Mouse (Mus musculus) limb, embryonic 15.5 days (tissue): Measurements from ENCODE around the gene Gsto2. TPM values are rescaled to one million over a fixed set of nuclear protein-coding genes. Genes with fewer than 3 reads are reported as not detected.

Source experiments
- ATAC-seq: fragments of 200-750 bp; cut with Nextera tagmentation; 2 replicates; pipeline ENCODE4 v1.8.0; 2017; ENCODE audit warnings: low read depth, moderate TSS enrichment; ENCODE audit not compliant: insufficient number of reproducible peaks, low FRiP score, low TSS enrichment
- H3K27ac ChIP-seq: fragments of 300-500 bp; sonication (generic); 2 replicates; pipeline ENCODE4 v1.5.1; 2015; ENCODE audit warnings: moderate library complexity, mild to moderate bottlenecking, inconsistent platforms
- H3K27me3 ChIP-seq: fragments of 300-500 bp; sonication (generic); 2 replicates; pipeline ENCODE4 v1.6.1; 2015; ENCODE audit warnings: inconsistent platforms
- H3K36me3 ChIP-seq: fragments of 300-500 bp; sonication (generic); 2 replicates; pipeline ENCODE4 v1.6.1; 2015; ENCODE audit warnings: inconsistent platforms
- H3K4me1 ChIP-seq: fragments of 300-500 bp; sonication (generic); 2 replicates; pipeline ENCODE4 v1.6.1; 2015; ENCODE audit warnings: inconsistent platforms
- H3K4me2 ChIP-seq: fragments of 300-500 bp; sonication (generic); 2 replicates; pipeline ENCODE4 v1.6.1; 2015; ENCODE audit warnings: mild to moderate bottlenecking, inconsistent platforms
- H3K4me3 ChIP-seq: fragments of 300-500 bp; sonication (generic); 2 replicates; pipeline ENCODE4 v1.5.1; 2015; ENCODE audit warnings: mild to moderate bottlenecking, inconsistent platforms
- H3K9ac ChIP-seq: fragments of 300-500 bp; sonication (generic); 2 replicates; pipeline ENCODE4 v1.6.1; 2015; ENCODE audit warnings: inconsistent platforms
- H3K9me3 ChIP-seq: fragments of 300-500 bp; sonication (generic); 2 replicates; pipeline ENCODE4 v1.6.1; 2016; ENCODE audit warnings: inconsistent platforms
- WGBS: fragments of 180-500 bp; shearing (Covaris S2); methylation state at CpG from one replicate; pipeline ENCODE4 v1.1.7; 2015; 5-methylcytosine and 5-hydroxymethylcytosine counted together
- polyA plus RNA-seq: library from polyadenylated mRNA; unstranded; fragments of >200 nt; fragmentation: Nextera tagmentation; extraction: Ambion mirVana; gene quantifications from 2 replicates; pipeline ENCODE4 v1.2.1, GENCODE M21; 2015

Gene Gsto2
- polyA plus RNA-seq, 1 experiment from 2014 or later, result 1.1 TPM

DNA sequence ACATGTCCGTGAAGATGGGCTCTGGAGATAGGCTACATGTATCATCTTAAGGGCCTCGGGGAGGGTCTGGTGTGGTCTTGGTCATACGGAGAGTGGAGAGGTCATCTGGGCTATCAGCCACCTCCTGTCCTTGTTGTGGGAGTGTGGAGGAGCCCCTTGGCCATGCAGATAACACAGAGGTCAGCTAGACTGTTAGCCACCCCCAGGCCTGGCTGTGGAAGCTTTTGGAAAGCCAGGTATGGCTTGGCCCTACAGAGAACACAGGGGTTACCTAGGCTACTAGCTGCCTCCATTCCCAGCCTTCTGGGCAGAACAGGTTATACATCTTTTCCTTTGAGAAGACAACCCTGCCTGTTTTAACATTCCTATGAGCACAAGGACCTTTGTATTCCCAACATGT lies 2.8 kb upstream of the Gsto2 start:
- Histone ChIP-seq H3K36me3 (peaks cover 38% of the 10 kb centered on the region), H3K4me2 (no peak overlapping the region), H3K4me1 (peaks cover 2% of the 10 kb centered on the region; the same call in 1 of the 2 replicates), H3K9ac (no peak overlapping the region), H3K27me3 (no peaks in the 10 kb centered on the region), H3K9me3 (no peaks in the 10 kb centered on the region), H3K27ac (no peak overlapping the region), H3K4me3 (no peak overlapping the region)
- WGBS, result 94% methylated on average over 3 of the region's 3 CpGs
- no peak for ATAC-seq

- 94% methylated on average over 9 of the region's 9 CpGs for WGBS
- no peak for ATAC-seq
- peaks cover 29% of the 10 kb centered on the region for H3K36me3 ChIP-seq
Observed at GRCm38 (mm10) chr19:47864051-47864450, 1.3 kb upstream of the Gsto2 start.

DNA sequence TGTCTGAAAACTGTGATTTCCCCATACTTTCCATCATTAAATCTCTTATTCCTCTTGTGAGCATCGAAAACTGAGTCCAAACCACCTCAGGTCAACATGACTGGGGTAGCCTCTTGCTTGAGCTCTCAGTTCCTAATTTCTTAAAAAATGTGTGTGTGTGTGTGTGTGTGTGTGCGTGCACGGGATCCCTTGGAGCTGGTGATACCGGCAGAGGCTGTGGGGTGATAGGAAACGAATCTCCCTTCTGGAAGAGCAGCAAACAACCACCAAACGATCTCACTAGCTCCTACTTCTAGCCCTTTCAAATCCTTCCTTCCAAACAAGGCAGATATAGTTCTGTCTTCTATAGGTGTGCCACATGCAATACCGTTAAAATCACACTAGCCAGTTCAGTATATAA lies 613 bp upstream of the Gsto2 start:
- Histone ChIP-seq H3K9ac (no peak overlapping the region), H3K4me1 (peaks cover 3% of the 10 kb centered on the region; the same call in 1 of the 2 replicates), H3K4me3 (peak overlapping the region; percentile 75), H3K9me3 (no peaks in the 10 kb centered on the region), H3K27me3 (no peaks in the 10 kb centered on the region), H3K27ac (no peak overlapping the region), H3K36me3 (peaks cover 22% of the 10 kb centered on the region), H3K4me2 (peak overlapping the region; percentile 87)
- 86% methylated on average over 7 of the region's 7 CpGs for WGBS
- ATAC-seq, result no peak

More at GRCm38 (mm10) chr19:47864051-47864450, 1.3 kb upstream of the Gsto2 start:
- Histone ChIP-seq H3K4me3 (no peak overlapping the region), H3K4me2 (no peak overlapping the region), H3K9me3 (no peaks in the 10 kb centered on the region), H3K9ac (no peak overlapping the region), H3K27ac (no peak overlapping the region), H3K4me1 (peaks cover 2% of the 10 kb centered on the region; the same call in 1 of the 2 replicates), H3K27me3 (no peaks in the 10 kb centered on the region)

DNA sequence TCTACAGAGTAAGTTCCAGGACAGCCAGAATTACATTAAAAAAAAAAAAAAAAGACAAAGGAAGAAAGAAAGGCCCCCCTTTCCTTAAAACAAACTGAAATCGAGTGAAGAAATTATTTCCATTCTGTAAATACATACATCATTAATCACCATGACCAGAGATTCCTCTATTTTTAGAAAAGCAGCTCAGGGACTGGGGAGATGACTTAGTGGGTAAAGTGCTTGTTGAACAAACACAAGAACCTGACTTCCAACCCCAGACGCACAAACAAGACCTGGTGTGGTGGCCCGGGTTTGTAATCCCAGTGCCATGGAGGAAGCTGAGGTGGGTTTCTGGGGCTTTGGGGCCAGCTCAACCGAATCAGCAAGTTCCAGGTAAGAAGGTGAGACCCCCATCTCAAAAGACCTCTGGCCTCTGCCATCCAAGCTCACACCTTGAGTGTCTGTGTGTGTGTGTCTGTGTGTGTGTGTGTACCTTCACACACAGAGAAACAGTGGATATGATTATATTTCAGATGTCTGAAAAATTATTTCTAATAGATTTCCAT lies 2.4 kb downstream of the Gsto2 start:
- no peak overlapping the region for H3K4me3 ChIP-seq
- H3K27ac ChIP-seq, result no peak overlapping the region
- H3K36me3 ChIP-seq, result peaks cover 11% of the 10 kb centered on the region
- peaks cover 6% of the 10 kb centered on the region; the same call in 1 of the 2 replicates for H3K4me1 ChIP-seq
- H3K4me2 ChIP-seq, result no peak overlapping the region
- WGBS, result 67% methylated on average over 4 of the region's 4 CpGs
- no peak for ATAC-seq
- no peaks in the 10 kb centered on the region for H3K9me3 ChIP-seq
- H3K27me3 ChIP-seq, result no peaks in the 10 kb centered on the region
- no peak overlapping the region for H3K9ac ChIP-seq

GRCm38 (mm10) chr19:47868951-47869350 lies 3.6 kb downstream of the Gsto2 start:
- ATAC-seq, result no peak
- Histone ChIP-seq H3K36me3 (peaks cover 7% of the 10 kb centered on the region; the same call in 1 of the 2 replicates), H3K9ac (no peak overlapping the region), H3K4me3 (no peak overlapping the region), H3K4me1 (peaks cover 6% of the 10 kb centered on the region; the same call in 1 of the 2 replicates), H3K9me3 (no peaks in the 10 kb centered on the region), H3K27ac (no peak overlapping the region), H3K4me2 (no peak overlapping the region), H3K27me3 (no peaks in the 10 kb centered on the region)
- 31% methylated on average over 4 of the region's 4 CpGs for WGBS

DNA sequence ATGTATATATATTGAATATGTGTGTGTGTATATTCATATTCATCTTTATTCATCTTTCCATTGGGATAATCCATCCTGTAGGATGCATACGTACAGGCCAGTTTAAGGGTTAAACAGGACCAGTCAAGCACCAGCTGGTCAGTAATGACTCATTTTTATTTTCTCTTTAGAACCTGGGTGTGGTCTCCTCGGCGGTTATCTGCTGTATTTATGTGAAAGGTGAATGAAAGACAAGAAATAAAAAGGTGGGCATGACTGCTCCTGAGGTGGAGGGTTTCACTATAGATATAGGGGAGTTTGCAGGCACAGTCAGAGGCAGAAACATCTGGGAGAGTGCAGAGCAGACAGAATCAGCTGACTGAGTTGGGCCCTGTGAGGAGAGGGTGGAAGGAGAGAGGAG lies 4.2 kb downstream of the Gsto2 start:
- Histone ChIP-seq H3K27me3 (no peaks in the 10 kb centered on the region), H3K4me2 (no peak overlapping the region), H3K9ac (no peak overlapping the region), H3K36me3 (0 out of 2 replicates have a peak, but pooled peaks cover 1% of the 10 kb centered on the region), H3K9me3 (no peaks in the 10 kb centered on the region), H3K4me3 (no peak overlapping the region), H3K4me1 (peaks cover 6% of the 10 kb centered on the region; the same call in 1 of the 2 replicates), H3K27ac (no peak overlapping the region)
- ATAC-seq, result no peak
- 37% methylated on average over 3 of the region's 3 CpGs for WGBS

- no peak overlapping the region for H3K4me2 ChIP-seq
- no peak overlapping the region for H3K9ac ChIP-seq
- ATAC-seq, result no peak
- no peaks in the 10 kb centered on the region for H3K36me3 ChIP-seq
- no peaks in the 10 kb centered on the region for H3K27me3 ChIP-seq
- no peak overlapping the region for H3K27ac ChIP-seq
- no peaks in the 10 kb centered on the region for H3K9me3 ChIP-seq
- H3K4me3 ChIP-seq, result no peak overlapping the region
- 69% methylated on average over 7 of the region's 7 CpGs for WGBS
- H3K4me1 ChIP-seq, result peaks cover 6% of the 10 kb centered on the region; the same call in 1 of the 2 replicates
Observed at GRCm38 (mm10) chr19:47870102-47870666, 4.8 kb downstream of the Gsto2 start.

DNA sequence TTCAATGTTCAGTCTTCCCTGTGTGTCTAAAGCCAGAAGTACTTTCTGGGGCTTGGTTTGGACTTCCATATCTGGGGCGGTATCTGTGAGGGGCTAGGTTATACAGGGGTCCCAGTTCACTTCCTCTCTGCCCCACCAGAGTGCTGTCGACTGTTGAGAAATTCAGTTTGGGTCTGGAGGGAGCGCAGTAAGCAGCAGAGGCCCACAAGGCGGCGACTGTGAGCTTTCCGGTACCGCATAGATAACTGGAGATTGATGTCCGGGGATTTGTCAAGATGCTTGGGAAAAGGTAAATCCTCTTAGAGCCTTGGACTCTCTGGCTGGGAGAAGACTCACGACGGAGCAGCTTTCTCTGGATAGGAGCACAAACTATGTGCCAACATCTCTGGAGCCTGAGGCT lies 6.2 kb downstream of the Gsto2 start:
- Histone ChIP-seq H3K4me1 (0 out of 2 replicates have a peak, but pooled peaks cover 4% of the 10 kb centered on the region), H3K9ac (no peak overlapping the region), H3K27ac (no peak overlapping the region), H3K4me3 (no peak overlapping the region), H3K4me2 (no peak overlapping the region), H3K27me3 (no peaks in the 10 kb centered on the region), H3K36me3 (no peaks in the 10 kb centered on the region), H3K9me3 (no peaks in the 10 kb centered on the region)
- no peak for ATAC-seq
- 39% methylated on average over 10 of the region's 10 CpGs for WGBS

- Histone ChIP-seq H3K4me2 (no peak overlapping the region), H3K27me3 (no peaks in the 10 kb centered on the region), H3K9ac (no peak overlapping the region), H3K36me3 (no peaks in the 10 kb centered on the region), H3K4me1 (no peaks in the 10 kb centered on the region), H3K27ac (no peak overlapping the region), H3K9me3 (no peaks in the 10 kb centered on the region), H3K4me3 (no peak overlapping the region)
- no peak for ATAC-seq
- WGBS, result 75% methylated on average over 15 of the region's 15 CpGs
Observed at GRCm38 (mm10) chr19:47876252-47876651, 10.9 kb downstream of the Gsto2 start.

DNA sequence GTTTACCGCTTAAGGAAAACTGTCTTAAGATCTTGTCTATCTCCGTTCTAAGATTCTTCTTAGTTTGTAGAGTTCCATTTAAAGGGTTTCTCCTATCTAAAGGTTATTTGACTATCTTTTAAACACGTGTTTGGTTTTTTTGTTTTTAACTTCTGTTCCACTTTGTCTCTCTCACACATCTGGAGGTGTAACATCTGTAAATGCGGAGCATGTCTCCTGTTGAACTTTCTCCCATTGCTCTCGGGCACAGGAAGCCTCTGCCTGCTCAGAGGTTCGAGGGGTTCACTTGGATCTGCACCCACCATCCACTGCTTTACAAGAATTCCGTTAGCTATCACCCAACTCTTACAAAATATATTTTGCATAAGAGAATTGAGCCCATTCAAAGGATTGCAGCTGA lies 16.2 kb downstream of the Gsto2 start:
- H3K36me3 ChIP-seq, result no peaks in the 10 kb centered on the region
- H3K27ac ChIP-seq, result no peak overlapping the region
- no peak overlapping the region for H3K4me3 ChIP-seq
- 79% methylated on average over 7 of the region's 7 CpGs for WGBS
- no peak for ATAC-seq
- H3K27me3 ChIP-seq, result no peaks in the 10 kb centered on the region
- no peak overlapping the region for H3K9ac ChIP-seq
- H3K4me1 ChIP-seq, result peaks cover 8% of the 10 kb centered on the region; the same call in 1 of the 2 replicates
- H3K9me3 ChIP-seq, result no peaks in the 10 kb centered on the region
- H3K4me2 ChIP-seq, result no peak overlapping the region

- no peak overlapping the region for H3K4me3 ChIP-seq
- ATAC-seq, result no peak
- no peak overlapping the region for H3K4me2 ChIP-seq
- WGBS, result 25% methylated on average over 11 of the region's 11 CpGs
- H3K36me3 ChIP-seq, result no peaks in the 10 kb centered on the region
- no peak overlapping the region for H3K9ac ChIP-seq
- no peak overlapping the region for H3K27ac ChIP-seq
- no peaks in the 10 kb centered on the region for H3K27me3 ChIP-seq
- H3K9me3 ChIP-seq, result no peaks in the 10 kb centered on the region
- peaks cover 16% of the 10 kb centered on the region; the same call in 1 of the 2 replicates for H3K4me1 ChIP-seq
Observed at GRCm38 (mm10) chr19:47882151-47882881, 17.0 kb downstream of the Gsto2 start.

GRCm38 (mm10) chr19:47882882-47883254 lies 17.5 kb downstream of the Gsto2 start:
- Histone ChIP-seq H3K4me3 (no peak overlapping the region), H3K9me3 (no peaks in the 10 kb centered on the region), H3K4me2 (no peak overlapping the region), H3K27me3 (no peaks in the 10 kb centered on the region), H3K4me1 (peaks cover 16% of the 10 kb centered on the region; the same call in 1 of the 2 replicates), H3K36me3 (no peaks in the 10 kb centered on the region), H3K27ac (no peak overlapping the region), H3K9ac (no peak overlapping the region)
- 42% methylated on average over 9 of the region's 9 CpGs for WGBS
- no peak for ATAC-seq
